Mouse (Mus musculus): Measurements from ENCODE around the gene Klhdc2.

- TF ChIP-seq CTCF (IDR thresholded peaks at IDR 0.05; ENCODE audit: low read depth), result no peak
- TF ChIP-seq EP300 (IDR thresholded peaks at IDR 0.05; ENCODE audit: low read depth), result no peak
These were observed 15.6 kb upstream of the Klhdc2 start for GRCm38 (mm10) chr12:69280915-69281314.
